Mouse (Mus musculus): ENCODE data around the gene Slc39a3. TPM values are rescaled to one million over a fixed set of nuclear protein-coding genes. Genes with fewer than 3 reads are reported as not detected.
A peak's percentile ranks its signal among the peaks of the same experiment; 100 is the strongest.
"Not testable (repeated sequence)": the region's sequence is repeated elsewhere in the genome, so short reads cannot be mapped to it uniquely, and the experiment has no call there.

The Slc39a3 gene
- polyA plus RNA-seq, 1 experiment from 2014 or later = 16.3 TPM

- no peak overlapping the region for H3K9ac ChIP-seq
- H3K36me3 ChIP-seq = 0 out of 2 replicates have a peak, but pooled peaks cover 3% of the 10 kb centered on the region
- 61% methylated on average over 4 of the region's 4 CpGs for WGBS
- no peaks in the 10 kb centered on the region for H3K9me3 ChIP-seq (replicated peaks)
- peaks cover 20% of the 10 kb centered on the region for H3K4me1 ChIP-seq
- no peak overlapping the region for H3K4me2 ChIP-seq
- no peak for ATAC-seq (replicated peaks; ENCODE audit: low FRiP score)
- H3K27me3 ChIP-seq = no peaks in the 10 kb centered on the region
- no peak overlapping the region for H3K4me3 ChIP-seq (replicated peaks)
- no peak overlapping the region for H3K27ac ChIP-seq
Measured at GRCm38 (mm10) chr10:81062710-81063109, 25.5 kb upstream of the Slc39a3 start.

- WGBS = under 1% methylated on average over 48 of the region's 48 CpGs
- Histone ChIP-seq H3K27me3 (no peaks in the 10 kb centered on the region), H3K27ac (peak within 1 kb of the TSS; percentile 34; the same call in 1 of the 2 replicates)
Measured at GRCm38 (mm10) chr10:81059603-81060543, 22.6 kb upstream of the Slc39a3 start, which contains the start of gene Sgta. TSS of gene Sgta (minus strand) at chr10:81060181.

GRCm38 (mm10) chr10:81058896-81059295 lies 21.7 kb upstream of the Slc39a3 start:
- ATAC-seq (replicated peaks; ENCODE audit: low FRiP score) = no peak
- Histone ChIP-seq H3K27me3 (no peaks in the 10 kb centered on the region), H3K4me1 (peaks cover 32% of the 10 kb centered on the region), H3K9me3 (replicated peaks) (no peaks in the 10 kb centered on the region), H3K4me3 (replicated peaks) (peak overlapping the region; percentile 69), H3K27ac (no peak overlapping the region), H3K36me3 (peaks cover 19% of the 10 kb centered on the region; the same call in 1 of the 2 replicates), H3K4me2 (peak overlapping the region; percentile 86), H3K9ac (peak overlapping the region; percentile 74; the same call in 1 of the 2 replicates)
- WGBS = 86% methylated on average over 6 of the region's 6 CpGs

More at GRCm38 (mm10) chr10:81059603-81060543, 22.6 kb upstream of the Slc39a3 start, which contains the start of gene Sgta:
- Histone ChIP-seq H3K4me1 (peaks cover 32% of the 10 kb centered on the region), H3K36me3 (peaks cover 13% of the 10 kb centered on the region; the same call in 1 of the 2 replicates), H3K4me3 (replicated peaks) (peak within 1 kb of the TSS; percentile 69), H3K4me2 (peak within 1 kb of the TSS; percentile 86), H3K9me3 (replicated peaks) (no peaks in the 10 kb centered on the region), H3K9ac (peak within 1 kb of the TSS; percentile 74)
- ATAC-seq (replicated peaks; ENCODE audit: low FRiP score) = peak; percentile 95

GRCm38 (mm10) chr10:81057406-81058130 lies 20.3 kb upstream of the Slc39a3 start:
- Histone ChIP-seq H3K27ac (no peak overlapping the region), H3K9me3 (replicated peaks) (no peaks in the 10 kb centered on the region), H3K4me1 (peaks cover 32% of the 10 kb centered on the region), H3K9ac (0 out of 2 replicates have a peak overlapping the region, but pooled peaks have one; percentile 1), H3K4me3 (replicated peaks) (no peak overlapping the region), H3K27me3 (no peaks in the 10 kb centered on the region), H3K4me2 (no peak overlapping the region), H3K36me3 (peaks cover 22% of the 10 kb centered on the region)
- no peak for ATAC-seq (replicated peaks; ENCODE audit: low FRiP score)
- WGBS = 91% methylated on average over 23 of the region's 23 CpGs

GRCm38 (mm10) chr10:81055802-81056340 lies 18.6 kb upstream of the Slc39a3 start:
- H3K9ac ChIP-seq; H3K4me2 ChIP-seq; H3K4me3 ChIP-seq (replicated peaks); H3K27ac ChIP-seq; H3K9me3 ChIP-seq (replicated peaks); H3K27me3 ChIP-seq; ATAC-seq (replicated peaks; ENCODE audit: low FRiP score): not testable (repeated sequence)
- H3K36me3 ChIP-seq = peaks cover 39% of the 10 kb centered on the region
- 84% methylated on average over 11 of the region's 11 CpGs for WGBS
- H3K4me1 ChIP-seq = peaks cover 32% of the 10 kb centered on the region

- no peak overlapping the region for H3K27ac ChIP-seq
- no peak for ATAC-seq (replicated peaks; ENCODE audit: low FRiP score)
- H3K27me3 ChIP-seq = no peaks in the 10 kb centered on the region
- no peak overlapping the region for H3K4me2 ChIP-seq
- no peak overlapping the region for H3K9ac ChIP-seq
- no peaks in the 10 kb centered on the region for H3K9me3 ChIP-seq (replicated peaks)
- 83% methylated on average over 6 of the region's 6 CpGs for WGBS
- H3K36me3 ChIP-seq = peaks cover 46% of the 10 kb centered on the region
- peaks cover 32% of the 10 kb centered on the region for H3K4me1 ChIP-seq
- no peak overlapping the region for H3K4me3 ChIP-seq (replicated peaks)
Measured at GRCm38 (mm10) chr10:81055169-81055568, 17.9 kb upstream of the Slc39a3 start.

- Histone ChIP-seq H3K4me1 (peaks cover 11% of the 10 kb centered on the region), H3K4me2 (no peak overlapping the region), H3K36me3 (peaks cover 68% of the 10 kb centered on the region), H3K27ac (no peak overlapping the region), H3K9ac (no peak overlapping the region), H3K27me3 (no peaks in the 10 kb centered on the region), H3K9me3 (replicated peaks) (no peaks in the 10 kb centered on the region), H3K4me3 (replicated peaks) (no peak overlapping the region)
- ATAC-seq (replicated peaks; ENCODE audit: low FRiP score) = no peak
- 89% methylated on average over 5 of the region's 5 CpGs for WGBS
Measured at GRCm38 (mm10) chr10:81052577-81052976, 15.4 kb upstream of the Slc39a3 start.

GRCm38 (mm10) chr10:81051133-81051532 lies 13.9 kb upstream of the Slc39a3 start:
- H3K4me1 ChIP-seq = no peaks in the 10 kb centered on the region
- ATAC-seq (replicated peaks; ENCODE audit: low FRiP score) = no peak
- no peak overlapping the region for H3K4me2 ChIP-seq
- 95% methylated on average over 6 of the region's 6 CpGs for WGBS
- H3K9ac ChIP-seq = no peak overlapping the region
- peaks cover 78% of the 10 kb centered on the region for H3K36me3 ChIP-seq
- H3K4me3 ChIP-seq (replicated peaks) = no peak overlapping the region
- H3K9me3 ChIP-seq (replicated peaks) = no peaks in the 10 kb centered on the region
- H3K27ac ChIP-seq = no peak overlapping the region
- H3K27me3 ChIP-seq = no peaks in the 10 kb centered on the region

- WGBS = 91% methylated on average over 4 of the region's 4 CpGs
- no peak overlapping the region for H3K9ac ChIP-seq
- H3K27ac ChIP-seq = no peak overlapping the region
- H3K4me1 ChIP-seq = no peaks in the 10 kb centered on the region
- H3K36me3 ChIP-seq = peaks cover 83% of the 10 kb centered on the region
- no peaks in the 10 kb centered on the region for H3K27me3 ChIP-seq
- no peak overlapping the region for H3K4me3 ChIP-seq (replicated peaks)
- ATAC-seq (replicated peaks; ENCODE audit: low FRiP score) = no peak
- no peaks in the 10 kb centered on the region for H3K9me3 ChIP-seq (replicated peaks)
- no peak overlapping the region for H3K4me2 ChIP-seq
Measured at GRCm38 (mm10) chr10:81050645-81051044, 13.4 kb upstream of the Slc39a3 start.

- ATAC-seq (replicated peaks; ENCODE audit: low FRiP score); H3K9me3 ChIP-seq (replicated peaks); H3K4me3 ChIP-seq (replicated peaks); H3K27ac ChIP-seq; H3K4me2 ChIP-seq; H3K4me1 ChIP-seq; H3K27me3 ChIP-seq; H3K9ac ChIP-seq: not testable (repeated sequence)
- H3K36me3 ChIP-seq = peaks cover 79% of the 10 kb centered on the region
- WGBS = 91% methylated on average over 14 of the region's 14 CpGs
Measured at GRCm38 (mm10) chr10:81045246-81045645, 8.0 kb upstream of the Slc39a3 start.

- peaks cover 43% of the 10 kb centered on the region for H3K36me3 ChIP-seq
- no peak overlapping the region for H3K9ac ChIP-seq
- H3K4me2 ChIP-seq = no peak overlapping the region
- no peaks in the 10 kb centered on the region for H3K27me3 ChIP-seq
- H3K9me3 ChIP-seq (replicated peaks) = no peaks in the 10 kb centered on the region
- WGBS = 33% methylated on average over 13 of the region's 13 CpGs
- peaks cover 6% of the 10 kb centered on the region; the same call in 1 of the 2 replicates for H3K4me1 ChIP-seq
- no peak overlapping the region for H3K4me3 ChIP-seq (replicated peaks)
- ATAC-seq (replicated peaks; ENCODE audit: low FRiP score) = no peak
- no peak overlapping the region for H3K27ac ChIP-seq
Measured at GRCm38 (mm10) chr10:81041458-81042175, 4.4 kb upstream of the Slc39a3 start.

Measured in kidney, embryonic 15.5 days (tissue).